Mouse (Mus musculus): ENCODE measurements around the gene Akr1b7. TPM values are rescaled to one million over a fixed set of nuclear protein-coding genes. Genes with fewer than 3 reads are reported as not detected.
"Not testable (repeated sequence)": the region's sequence is repeated elsewhere in the genome, so short reads cannot be mapped to it uniquely, and the experiment has no call there.

Akr1b7 gene
- polyA plus RNA-seq, 1 experiment: 1.7 TPM

- WGBS: 94% methylated on average over 4 of the region's 4 CpGs
- no peaks in the 10 kb centered on the region for H3K4me1 ChIP-seq (ENCODE audit: control insufficient read depth, insufficient read depth, low read length)
- no peaks in the 10 kb centered on the region for H3K27me3 ChIP-seq (ENCODE audit: control insufficient read depth, insufficient read depth, low read length)
- TF ChIP-seq POLR2A (IDR thresholded peaks at IDR 0.05; ENCODE audit: borderline replicate concordance, insufficient read depth, low read length) (no peak), CTCF (IDR thresholded peaks at IDR 0.05; ENCODE audit: borderline replicate concordance, insufficient read depth, low read depth, low read length) (no peak)
- no peak for DNase-seq
- H3K4me3 ChIP-seq (replicated peaks; ENCODE audit: insufficient read depth, low read depth, low read length): no peak overlapping the region
- no peak overlapping the region for H3K27ac ChIP-seq (ENCODE audit: insufficient read depth, low read length)
Observed at GRCm38 (mm10) chr6:34406746-34407145, 5.4 kb upstream of the Akr1b7 start.

GRCm38 (mm10) chr6:34407403-34407802 is 4.7 kb upstream of the Akr1b7 start:
- no peak overlapping the region for H3K27ac ChIP-seq (ENCODE audit: insufficient read depth, low read length)

GRCm38 (mm10) chr6:34412688-34413087 is 554 bp downstream of the Akr1b7 start:
- no peak for TF ChIP-seq POLR2A (IDR thresholded peaks at IDR 0.05; ENCODE audit: borderline replicate concordance, insufficient read depth, low read length)
- no peak for TF ChIP-seq CTCF (IDR thresholded peaks at IDR 0.05; ENCODE audit: borderline replicate concordance, insufficient read depth, low read depth, low read length)
- no peaks in the 10 kb centered on the region for H3K27me3 ChIP-seq (ENCODE audit: control insufficient read depth, insufficient read depth, low read length)
- no peak overlapping the region for H3K27ac ChIP-seq (ENCODE audit: insufficient read depth, low read length)
- H3K4me1 ChIP-seq (ENCODE audit: control insufficient read depth, insufficient read depth, low read length): no peaks in the 10 kb centered on the region
- H3K4me3 ChIP-seq (replicated peaks; ENCODE audit: insufficient read depth, low read depth, low read length): no peak overlapping the region
- DNase-seq: no peak
- 59% methylated on average over 1 of the region's 1 CpGs for WGBS

More at GRCm38 (mm10) chr6:34407403-34407802, 4.7 kb upstream of the Akr1b7 start:
- Histone ChIP-seq H3K27me3 (ENCODE audit: control insufficient read depth, insufficient read depth, low read length) (no peaks in the 10 kb centered on the region), H3K4me1 (ENCODE audit: control insufficient read depth, insufficient read depth, low read length) (no peaks in the 10 kb centered on the region), H3K4me3 (replicated peaks; ENCODE audit: insufficient read depth, low read depth, low read length) (no peak overlapping the region)
- DNase-seq: no peak
- WGBS: 85% methylated on average over 10 of the region's 10 CpGs
- TF ChIP-seq CTCF (IDR thresholded peaks at IDR 0.05; ENCODE audit: borderline replicate concordance, insufficient read depth, low read depth, low read length) (no peak), POLR2A (IDR thresholded peaks at IDR 0.05; ENCODE audit: borderline replicate concordance, insufficient read depth, low read length) (no peak)

- not testable (repeated sequence) for H3K27me3 ChIP-seq (ENCODE audit: control insufficient read depth, insufficient read depth, low read length); H3K27ac ChIP-seq (ENCODE audit: insufficient read depth, low read length); DNase-seq; H3K4me1 ChIP-seq (ENCODE audit: control insufficient read depth, insufficient read depth, low read length); H3K4me3 ChIP-seq (replicated peaks; ENCODE audit: insufficient read depth, low read depth, low read length)
- whole genome bisulfite sequencing: 41% methylated on average over 1 of the region's 1 CpGs
Observed at GRCm38 (mm10) chr6:34413386-34413785, 1.3 kb downstream of the Akr1b7 start.

- 95% methylated on average over 2 of the region's 2 CpGs for WGBS
- DNase-seq: no peak
- Histone ChIP-seq H3K4me1 (ENCODE audit: control insufficient read depth, insufficient read depth, low read length) (no peaks in the 10 kb centered on the region), H3K27me3 (ENCODE audit: control insufficient read depth, insufficient read depth, low read length) (no peaks in the 10 kb centered on the region), H3K4me3 (replicated peaks; ENCODE audit: insufficient read depth, low read depth, low read length) (no peak overlapping the region), H3K27ac (ENCODE audit: insufficient read depth, low read length) (no peak overlapping the region)
- TF ChIP-seq POLR2A (IDR thresholded peaks at IDR 0.05; ENCODE audit: borderline replicate concordance, insufficient read depth, low read length) (no peak), CTCF (IDR thresholded peaks at IDR 0.05; ENCODE audit: borderline replicate concordance, insufficient read depth, low read depth, low read length) (no peak)
Observed at GRCm38 (mm10) chr6:34416521-34416920, 4.4 kb downstream of the Akr1b7 start.

DNA sequence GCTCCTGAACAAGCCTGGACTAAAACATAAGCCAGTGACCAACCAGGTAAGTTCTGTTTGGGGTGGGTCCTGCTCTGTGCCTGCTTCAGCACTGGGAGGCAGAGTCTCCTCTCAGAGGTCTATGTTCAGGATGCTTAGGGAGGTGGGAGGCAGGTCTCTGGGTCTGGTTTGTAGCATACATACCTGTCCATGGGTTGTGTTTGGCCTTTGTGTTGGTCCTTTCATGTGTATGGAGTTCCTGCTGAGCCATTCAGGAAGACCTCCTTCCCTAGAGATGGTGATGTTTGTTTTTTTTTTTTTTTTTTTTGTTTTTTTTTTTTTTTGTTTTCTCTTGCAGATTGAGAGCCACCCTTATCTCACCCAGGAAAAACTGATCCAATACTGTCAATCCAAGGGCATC is 6.9 kb downstream of the Akr1b7 start:
- no peak for TF ChIP-seq CTCF (IDR thresholded peaks at IDR 0.05; ENCODE audit: borderline replicate concordance, insufficient read depth, low read depth, low read length)
- no peak for TF ChIP-seq POLR2A (IDR thresholded peaks at IDR 0.05; ENCODE audit: borderline replicate concordance, insufficient read depth, low read length)
- H3K27me3 ChIP-seq (ENCODE audit: control insufficient read depth, insufficient read depth, low read length): no peaks in the 10 kb centered on the region
- H3K27ac ChIP-seq (ENCODE audit: insufficient read depth, low read length): no peak overlapping the region
- no peak for DNase-seq
- H3K4me3 ChIP-seq (replicated peaks; ENCODE audit: insufficient read depth, low read depth, low read length): no peak overlapping the region
- no peaks in the 10 kb centered on the region for H3K4me1 ChIP-seq (ENCODE audit: control insufficient read depth, insufficient read depth, low read length)

- no peaks in the 10 kb centered on the region for H3K4me1 ChIP-seq (ENCODE audit: control insufficient read depth, insufficient read depth, low read length)
- H3K4me3 ChIP-seq (replicated peaks; ENCODE audit: insufficient read depth, low read depth, low read length): no peak overlapping the region
- 64% methylated on average over 2 of the region's 2 CpGs for WGBS
- no peak overlapping the region for H3K27ac ChIP-seq (ENCODE audit: insufficient read depth, low read length)
- H3K27me3 ChIP-seq (ENCODE audit: control insufficient read depth, insufficient read depth, low read length): no peaks in the 10 kb centered on the region
- no peak for TF ChIP-seq POLR2A (IDR thresholded peaks at IDR 0.05; ENCODE audit: borderline replicate concordance, insufficient read depth, low read length)
- TF ChIP-seq CTCF (IDR thresholded peaks at IDR 0.05; ENCODE audit: borderline replicate concordance, insufficient read depth, low read depth, low read length): no peak
- DNase-seq: no peak
Observed at GRCm38 (mm10) chr6:34439006-34439405, 26.9 kb downstream of the Akr1b7 start.

DNA sequence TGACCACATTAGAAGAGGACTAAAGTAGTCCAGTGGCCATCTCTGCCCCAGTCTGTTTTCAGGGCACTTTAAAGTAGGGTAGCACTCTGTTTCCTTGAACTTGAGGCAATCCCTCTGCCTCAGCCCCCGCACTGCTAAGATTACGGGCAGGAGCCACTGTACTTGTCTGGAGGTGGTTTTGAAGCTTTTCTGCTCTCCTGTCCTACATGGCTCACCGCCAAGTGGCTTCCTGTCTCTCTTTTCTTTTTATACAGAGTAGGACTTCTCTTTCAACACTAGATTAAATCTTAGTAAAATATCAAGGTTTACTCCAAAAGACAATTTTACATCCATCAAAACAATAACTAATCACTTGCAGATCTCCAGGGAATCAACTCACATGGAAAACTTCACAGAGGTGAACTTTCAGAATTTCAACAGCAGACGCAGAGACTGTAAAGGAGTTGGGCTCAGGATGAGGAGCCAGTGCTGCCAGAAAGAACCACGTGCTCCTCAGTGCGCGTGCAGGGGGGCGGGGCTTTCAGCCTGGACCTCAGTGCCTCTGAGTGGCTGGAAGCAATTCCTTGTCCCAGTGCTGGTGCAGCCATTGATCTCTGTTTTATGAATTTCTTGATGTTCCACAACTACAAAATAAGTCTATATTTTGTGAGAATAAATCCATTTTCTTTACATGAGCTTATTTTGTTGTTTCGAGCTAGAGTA is 29.6 kb downstream of the Akr1b7 start:
- no peaks in the 10 kb centered on the region for H3K4me1 ChIP-seq (ENCODE audit: control insufficient read depth, insufficient read depth, low read length)
- WGBS: 69% methylated on average over 9 of the region's 9 CpGs
- no peak overlapping the region for H3K27ac ChIP-seq (ENCODE audit: insufficient read depth, low read length)
- no peaks in the 10 kb centered on the region for H3K27me3 ChIP-seq (ENCODE audit: control insufficient read depth, insufficient read depth, low read length)
- no peak overlapping the region for H3K4me3 ChIP-seq (replicated peaks; ENCODE audit: insufficient read depth, low read depth, low read length)
- no peak for DNase-seq
- TF ChIP-seq CTCF (IDR thresholded peaks at IDR 0.05; ENCODE audit: borderline replicate concordance, insufficient read depth, low read depth, low read length): no peak
- TF ChIP-seq POLR2A (IDR thresholded peaks at IDR 0.05; ENCODE audit: borderline replicate concordance, insufficient read depth, low read length): no peak

All from cerebellum, adult 2 months (tissue).